Mouse (Mus musculus) embryonic facial prominence, embryonic 15.5 days (tissue): ENCODE measurements around the gene Gadd45b. TPM values are rescaled to one million over a fixed set of nuclear protein-coding genes. Genes with fewer than 3 reads are reported as not detected.

Source experiments
- ATAC-seq: fragments of 200-750 bp; cut with Nextera tagmentation; 2 replicates; pipeline ENCODE4 v1.8.0; 2017; ENCODE audit warnings: low read depth, moderate TSS enrichment; ENCODE audit not compliant: insufficient number of reproducible peaks, low FRiP score, low TSS enrichment
- H3K27ac ChIP-seq: fragments of 300-500 bp; sonication (generic); replicated peaks from 2 replicates; pipeline ENCODE4 v1.5.1; 2015; ENCODE audit warnings: mild to moderate bottlenecking, inconsistent platforms
- H3K27me3 ChIP-seq: fragments of 300-500 bp; sonication (generic); 2 replicates; pipeline ENCODE4 v1.6.1; 2015; ENCODE audit warnings: inconsistent platforms
- H3K36me3 ChIP-seq: fragments of 300-500 bp; sonication (generic); 2 replicates; pipeline ENCODE4 v1.6.1; 2015; ENCODE audit warnings: mild to moderate bottlenecking, inconsistent platforms
- H3K4me1 ChIP-seq: fragments of 300-500 bp; sonication (generic); 2 replicates; pipeline ENCODE4 v1.6.1; 2015; ENCODE audit warnings: inconsistent platforms
- H3K4me2 ChIP-seq: fragments of 300-500 bp; sonication (generic); replicated peaks from 2 replicates; pipeline ENCODE4 v1.6.1; 2015; ENCODE audit warnings: mild to moderate bottlenecking, inconsistent platforms
- H3K4me3 ChIP-seq: fragments of 300-500 bp; sonication (generic); replicated peaks from 2 replicates; pipeline ENCODE4 v1.5.1; 2015; ENCODE audit warnings: mild to moderate bottlenecking, inconsistent platforms
- H3K9ac ChIP-seq: fragments of 300-500 bp; sonication (generic); 2 replicates; pipeline ENCODE4 v1.6.1; 2015; ENCODE audit warnings: inconsistent platforms
- H3K9me3 ChIP-seq: fragments of 300-500 bp; sonication (generic); replicated peaks from 2 replicates; pipeline ENCODE4 v1.6.1; 2016; ENCODE audit warnings: inconsistent platforms
- WGBS: fragments of 180-500 bp; shearing (Covaris S2); methylation state at CpG from one replicate; pipeline ENCODE4 v1.1.7; 2015; 5-methylcytosine and 5-hydroxymethylcytosine counted together
- polyA plus RNA-seq: library from polyadenylated mRNA; unstranded; fragments of >200 nt; fragmentation: Nextera tagmentation; extraction: Ambion mirVana; gene quantifications from 2 replicates; pipeline ENCODE4 v1.2.1, GENCODE M21; 2015

The Gadd45b gene
- polyA plus RNA-seq, 1 experiment from 2014 or later = 43.7 TPM

- H3K9ac ChIP-seq = no peak overlapping the region
- 23% methylated on average over 2 of the region's 2 CpGs for WGBS
- peaks cover 21% of the 10 kb centered on the region for H3K4me1 ChIP-seq
- H3K27me3 ChIP-seq = no peaks in the 10 kb centered on the region
- no peak overlapping the region for H3K4me3 ChIP-seq
- no peaks in the 10 kb centered on the region for H3K36me3 ChIP-seq
- no peak for ATAC-seq
- no peaks in the 10 kb centered on the region for H3K9me3 ChIP-seq
- peak overlapping the region; percentile 23; the same call in 1 of the 2 replicates for H3K27ac ChIP-seq
- no peak overlapping the region for H3K4me2 ChIP-seq
These were observed 17.9 kb downstream of the Gadd45b start for GRCm38 (mm10) chr10:80947802-80948201.

GRCm38 (mm10) chr10:80948570-80948969 is 18.7 kb downstream of the Gadd45b start:
- no peak for ATAC-seq
- Histone ChIP-seq H3K4me1 (peaks cover 21% of the 10 kb centered on the region), H3K27ac (peak overlapping the region; percentile 23; the same call in 1 of the 2 replicates)

GRCm38 (mm10) chr10:80949081-80949480 is 19.2 kb downstream of the Gadd45b start:
- no peak for ATAC-seq
- H3K27me3 ChIP-seq = no peaks in the 10 kb centered on the region
- 0 out of 2 replicates have a peak overlapping the region, but pooled peaks have one; percentile 22 for H3K27ac ChIP-seq
- WGBS = 71% methylated on average over 3 of the region's 3 CpGs
- no peak overlapping the region for H3K9ac ChIP-seq
- no peaks in the 10 kb centered on the region for H3K9me3 ChIP-seq
- no peak overlapping the region for H3K4me2 ChIP-seq
- peaks cover 21% of the 10 kb centered on the region for H3K4me1 ChIP-seq
- H3K36me3 ChIP-seq = no peaks in the 10 kb centered on the region
- no peak overlapping the region for H3K4me3 ChIP-seq

More at GRCm38 (mm10) chr10:80948570-80948969, 18.7 kb downstream of the Gadd45b start:
- Histone ChIP-seq H3K9ac (no peak overlapping the region), H3K9me3 (no peaks in the 10 kb centered on the region), H3K27me3 (no peaks in the 10 kb centered on the region), H3K4me3 (no peak overlapping the region), H3K4me2 (no peak overlapping the region), H3K36me3 (no peaks in the 10 kb centered on the region)
- 32% methylated on average over 6 of the region's 6 CpGs for WGBS

- 33% methylated on average over 5 of the region's 5 CpGs for WGBS
- H3K9ac ChIP-seq = no peak overlapping the region
- no peak overlapping the region for H3K4me3 ChIP-seq
- ATAC-seq = no peak
- H3K9me3 ChIP-seq = no peaks in the 10 kb centered on the region
- H3K36me3 ChIP-seq = no peaks in the 10 kb centered on the region
- H3K27me3 ChIP-seq = no peaks in the 10 kb centered on the region
- H3K27ac ChIP-seq = no peak overlapping the region
- H3K4me2 ChIP-seq = no peak overlapping the region
- H3K4me1 ChIP-seq = peaks cover 32% of the 10 kb centered on the region
These were observed 20.4 kb downstream of the Gadd45b start for GRCm38 (mm10) chr10:80950314-80950713.

- no peak overlapping the region for H3K4me3 ChIP-seq
- H3K36me3 ChIP-seq = no peaks in the 10 kb centered on the region
- H3K9me3 ChIP-seq = no peaks in the 10 kb centered on the region
- H3K27ac ChIP-seq = no peak overlapping the region
- no peak overlapping the region for H3K4me2 ChIP-seq
- 79% methylated on average over 10 of the region's 10 CpGs for WGBS
- H3K9ac ChIP-seq = no peak overlapping the region
- ATAC-seq = no peak
- no peaks in the 10 kb centered on the region for H3K27me3 ChIP-seq
- H3K4me1 ChIP-seq = peaks cover 39% of the 10 kb centered on the region
These were observed 22.0 kb downstream of the Gadd45b start for GRCm38 (mm10) chr10:80951761-80952390.

- Histone ChIP-seq H3K4me1 (peaks cover 33% of the 10 kb centered on the region), H3K9me3 (no peaks in the 10 kb centered on the region), H3K9ac (no peak overlapping the region), H3K4me3 (no peak overlapping the region), H3K36me3 (no peaks in the 10 kb centered on the region), H3K27me3 (no peaks in the 10 kb centered on the region), H3K4me2 (no peak overlapping the region), H3K27ac (no peak overlapping the region)
- 71% methylated on average over 15 of the region's 15 CpGs for WGBS
- ATAC-seq = no peak
These were observed 22.6 kb downstream of the Gadd45b start for GRCm38 (mm10) chr10:80952449-80952848.

GRCm38 (mm10) chr10:80954415-80954814 is 24.5 kb downstream of the Gadd45b start:
- Histone ChIP-seq H3K9ac (no peak overlapping the region), H3K4me1 (peaks cover 24% of the 10 kb centered on the region), H3K36me3 (no peaks in the 10 kb centered on the region), H3K27ac (peak overlapping the region; percentile 71), H3K27me3 (no peaks in the 10 kb centered on the region), H3K4me3 (no peak overlapping the region), H3K4me2 (no peak overlapping the region), H3K9me3 (no peaks in the 10 kb centered on the region)
- 55% methylated on average over 13 of the region's 13 CpGs for WGBS
- ATAC-seq = no peak

- Histone ChIP-seq H3K27me3 (no peaks in the 10 kb centered on the region), H3K36me3 (no peaks in the 10 kb centered on the region), H3K4me3 (no peak overlapping the region), H3K9me3 (no peaks in the 10 kb centered on the region), H3K9ac (no peak overlapping the region), H3K4me1 (peaks cover 24% of the 10 kb centered on the region), H3K27ac (peak overlapping the region; percentile 71), H3K4me2 (no peak overlapping the region)
- no peak for ATAC-seq
- WGBS = 41% methylated on average over 6 of the region's 6 CpGs
These were observed 25.0 kb downstream of the Gadd45b start for GRCm38 (mm10) chr10:80954843-80955242.

- Histone ChIP-seq H3K27me3 (no peaks in the 10 kb centered on the region), H3K9me3 (no peaks in the 10 kb centered on the region), H3K36me3 (no peaks in the 10 kb centered on the region), H3K4me3 (no peak overlapping the region), H3K4me2 (no peak overlapping the region), H3K9ac (no peak overlapping the region), H3K4me1 (peaks cover 23% of the 10 kb centered on the region), H3K27ac (peak overlapping the region; percentile 71; the same call in 1 of the 2 replicates)
- 22% methylated on average over 9 of the region's 9 CpGs for whole genome bisulfite sequencing
- ATAC-seq = no peak
These were observed 25.7 kb downstream of the Gadd45b start for GRCm38 (mm10) chr10:80955536-80955935.

GRCm38 (mm10) chr10:80956385-80956784 is 26.5 kb downstream of the Gadd45b start:
- ATAC-seq = no peak
- no peaks in the 10 kb centered on the region for H3K36me3 ChIP-seq
- H3K4me2 ChIP-seq = no peak overlapping the region
- WGBS = 94% methylated on average over 8 of the region's 8 CpGs
- H3K4me1 ChIP-seq = peaks cover 32% of the 10 kb centered on the region
- H3K27ac ChIP-seq = no peak overlapping the region
- H3K27me3 ChIP-seq = no peaks in the 10 kb centered on the region
- no peak overlapping the region for H3K9ac ChIP-seq
- H3K4me3 ChIP-seq = no peak overlapping the region
- no peaks in the 10 kb centered on the region for H3K9me3 ChIP-seq

- no peaks in the 10 kb centered on the region for H3K27me3 ChIP-seq
- H3K27ac ChIP-seq = no peak overlapping the region
- no peaks in the 10 kb centered on the region for H3K9me3 ChIP-seq
- no peak for ATAC-seq
- H3K4me2 ChIP-seq = no peak overlapping the region
- WGBS = 84% methylated on average over 6 of the region's 6 CpGs
- no peak overlapping the region for H3K9ac ChIP-seq
- no peak overlapping the region for H3K4me3 ChIP-seq
- peaks cover 37% of the 10 kb centered on the region for H3K4me1 ChIP-seq
- H3K36me3 ChIP-seq = no peaks in the 10 kb centered on the region
These were observed 27.0 kb downstream of the Gadd45b start for GRCm38 (mm10) chr10:80956901-80957300.

GRCm38 (mm10) chr10:80957791-80958190 is 27.9 kb downstream of the Gadd45b start:
- Histone ChIP-seq H3K27ac (no peak overlapping the region), H3K9ac (no peak overlapping the region), H3K4me3 (no peak overlapping the region), H3K36me3 (no peaks in the 10 kb centered on the region), H3K4me2 (no peak overlapping the region), H3K27me3 (no peaks in the 10 kb centered on the region), H3K4me1 (peaks cover 44% of the 10 kb centered on the region), H3K9me3 (no peaks in the 10 kb centered on the region)
- no peak for ATAC-seq
- 71% methylated on average over 4 of the region's 4 CpGs for WGBS
